Mouse (Mus musculus) right cerebral cortex, adult 18-20 months (tissue): ENCODE measurements at regions not wholly inside any gene's neighbourhood (a gene's known extent, or its start where the extent isn't known, plus 50 kb on each side); places are given as distances from the start of the nearest gene placed in this dataset.
"Not testable (repeated sequence)": the region's sequence is repeated elsewhere in the genome, so short reads cannot be mapped to it uniquely, and the experiment has no call there.

Experiments used
- DNase-seq: peaks from one replicate; pipeline ENCODE4 v3.0.0; 2022; ENCODE audit warnings: mixed read lengths

GRCm38 (mm10) chr17:69563165-69563564 lies 124.0 kb downstream of the Akain1 start:
- peak; percentile 57 for DNase-seq

DNA sequence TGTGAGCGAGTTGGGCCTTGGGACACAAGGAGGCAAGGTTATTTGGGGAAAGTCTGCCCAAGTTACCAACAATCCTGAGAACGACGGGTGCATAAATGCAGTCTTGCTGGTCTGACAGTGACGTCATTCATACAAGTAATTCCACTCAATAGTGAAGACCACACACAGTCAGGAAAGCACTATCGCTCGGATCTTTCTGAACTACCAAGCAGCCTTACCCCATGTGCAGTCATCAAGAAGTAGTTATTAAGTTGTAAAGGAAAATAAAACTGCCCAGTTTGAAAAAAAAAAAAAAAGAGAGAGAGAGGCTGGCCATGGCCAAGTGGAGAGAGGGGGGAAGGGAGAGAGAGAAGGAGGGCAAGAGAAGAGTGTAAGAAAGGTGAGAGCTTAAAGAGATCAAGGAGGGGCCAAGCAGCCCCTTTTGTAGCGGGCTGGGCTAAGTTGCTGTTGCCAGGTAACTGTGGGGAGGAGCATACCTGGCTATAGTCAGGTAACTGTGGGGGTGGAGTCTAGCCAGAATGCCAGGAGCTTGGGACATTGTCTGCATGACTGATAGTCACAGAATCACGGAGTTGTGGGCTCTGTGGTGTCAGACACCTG lies 132.0 kb downstream of the Akain1 start:
- not testable (repeated sequence) for DNase-seq

DNA sequence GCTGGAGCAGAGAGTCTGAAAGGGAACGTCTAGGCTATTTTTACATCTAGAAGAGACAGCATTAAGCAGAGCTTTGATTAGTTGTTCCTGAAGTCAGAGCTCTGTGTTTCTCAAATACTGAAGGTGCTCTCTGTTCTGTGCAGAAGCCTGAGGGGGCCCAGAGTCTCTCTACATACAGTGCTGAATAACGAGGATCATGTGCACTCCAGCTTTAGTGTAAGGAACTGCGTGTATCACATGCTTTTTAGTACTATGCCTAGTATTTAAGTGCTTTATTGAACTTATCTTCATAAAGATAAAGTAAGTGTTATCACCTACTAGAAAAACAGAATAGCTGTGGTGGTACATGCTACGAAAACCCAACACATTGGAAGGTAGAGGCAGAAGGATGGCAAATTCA lies 151.4 kb downstream of the Akain1 start:
- DNase-seq: no peak

GRCm38 (mm10) chr17:69597773-69598295 lies 158.7 kb downstream of the Akain1 start:
- DNase-seq: no peak

DNA sequence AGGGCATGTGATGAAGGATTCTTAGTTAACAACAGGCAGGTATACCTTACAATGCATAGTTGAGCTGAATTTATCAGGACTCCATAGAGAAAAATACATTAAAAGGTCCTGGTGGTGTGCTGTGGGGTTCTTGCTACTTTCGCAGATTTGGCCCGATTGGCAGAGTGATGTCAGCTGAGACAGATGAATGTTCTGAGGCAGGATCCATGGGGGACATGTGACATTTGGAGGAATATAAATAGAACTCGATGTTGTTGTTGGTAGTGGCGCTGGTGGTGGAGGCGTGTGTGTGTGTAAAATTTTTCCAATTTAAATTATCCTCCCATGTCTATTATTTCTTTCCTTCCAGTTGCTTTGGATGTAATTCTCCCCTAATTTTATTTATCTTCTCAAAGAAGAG lies 159.3 kb downstream of the Akain1 start:
- no peak for DNase-seq

DNA sequence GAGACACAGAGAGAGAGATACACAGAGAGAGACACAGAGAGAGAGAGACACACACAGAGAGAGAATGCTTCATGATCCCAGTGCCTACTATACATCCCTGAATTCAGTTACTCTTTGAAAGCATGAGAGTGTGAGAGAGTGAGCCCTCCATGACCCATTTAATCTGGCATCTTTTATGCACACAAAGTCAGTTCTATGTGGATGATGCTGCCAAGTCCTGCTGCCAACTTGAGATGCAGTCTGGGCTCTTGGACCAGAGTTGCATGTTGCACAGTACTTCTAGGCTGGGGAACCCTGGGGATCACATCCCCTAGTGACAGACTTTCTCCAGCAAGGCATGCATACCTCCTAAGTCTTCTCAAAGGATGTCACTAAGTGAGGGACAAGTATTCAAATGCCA lies 164.5 kb downstream of the Akain1 start:
- DNase-seq: no peak

- DNase-seq: peak; percentile 49
Observed at GRCm38 (mm10) chr17:69604698-69605097, 165.6 kb downstream of the Akain1 start.

DNA sequence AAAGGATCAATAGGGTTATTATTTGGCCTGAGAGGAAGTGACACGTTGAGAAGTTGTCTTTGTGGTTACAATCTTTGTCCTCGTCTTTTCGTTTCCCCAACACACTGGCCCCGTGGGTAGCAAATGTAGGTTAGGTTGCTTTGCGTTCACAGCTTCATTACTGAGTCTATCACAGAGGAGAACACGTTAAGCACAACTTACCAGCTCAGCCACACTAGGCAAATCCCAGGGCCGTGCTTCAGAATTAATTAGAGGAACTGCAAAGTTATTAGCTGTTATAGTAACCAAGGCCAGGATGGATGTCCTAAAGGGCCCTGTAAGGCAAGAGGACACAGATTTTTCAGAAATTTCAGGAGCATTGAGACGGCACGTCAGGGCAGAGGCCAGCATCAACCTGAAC lies 166.3 kb downstream of the Akain1 start:
- no peak for DNase-seq

GRCm38 (mm10) chr17:69631411-69631810 lies 192.3 kb downstream of the Akain1 start:
- DNase-seq: no peak

- DNase-seq: not testable (repeated sequence)
Observed at GRCm38 (mm10) chr17:69650496-69650895, 211.4 kb downstream of the Akain1 start.

DNA sequence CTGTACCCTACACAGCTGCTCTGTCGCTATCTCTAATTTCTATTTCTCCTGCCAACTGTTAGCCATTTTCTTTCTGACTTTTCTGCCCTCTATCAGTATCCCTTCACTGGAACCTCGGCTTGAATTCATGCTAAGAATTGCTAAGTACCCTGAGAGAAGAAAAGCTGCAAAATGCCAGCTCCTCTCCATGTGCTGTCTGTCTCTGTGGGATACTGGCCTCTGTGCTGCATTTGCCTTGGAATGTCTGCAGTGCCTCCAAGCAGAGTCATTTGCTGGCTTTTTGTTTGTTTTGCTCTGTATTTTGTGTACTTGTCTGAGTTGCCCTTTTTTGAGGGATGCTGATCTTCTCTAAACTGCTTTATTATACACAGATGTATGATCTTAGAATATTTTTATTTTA lies 215.5 kb downstream of the Akain1 start:
- DNase-seq: no peak

- DNase-seq: peak; percentile 56
Observed at GRCm38 (mm10) chr17:69672530-69672929, 233.4 kb downstream of the Akain1 start.

- DNase-seq: peak; percentile 56
Observed at GRCm38 (mm10) chr17:69683091-69683490, 244.0 kb downstream of the Akain1 start.

- no peak for DNase-seq
Observed at GRCm38 (mm10) chr17:69685625-69686257, 246.6 kb downstream of the Akain1 start.

DNA sequence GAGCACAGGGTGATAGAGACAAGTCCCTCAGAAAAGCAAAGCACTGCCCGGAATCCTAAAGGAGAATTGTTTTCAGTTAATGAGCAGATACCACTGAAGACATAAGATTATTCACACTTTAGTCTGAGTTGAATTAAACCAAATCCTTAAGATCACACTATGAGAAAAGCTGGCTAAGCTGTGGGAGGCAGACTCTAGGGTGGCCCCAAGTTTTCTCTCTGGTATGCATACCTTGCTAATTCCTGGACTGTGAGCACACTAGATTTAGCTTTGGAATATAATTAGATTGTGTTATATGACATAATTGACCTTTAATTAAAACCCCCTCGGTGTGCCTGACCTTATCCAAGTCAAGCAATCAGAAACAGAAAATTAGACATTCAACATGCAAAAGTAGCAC lies 247.3 kb downstream of the Akain1 start:
- DNase-seq: no peak

GRCm38 (mm10) chr17:69695341-69695740 lies 256.2 kb downstream of the Akain1 start:
- DNase-seq: peak; percentile 42

DNA sequence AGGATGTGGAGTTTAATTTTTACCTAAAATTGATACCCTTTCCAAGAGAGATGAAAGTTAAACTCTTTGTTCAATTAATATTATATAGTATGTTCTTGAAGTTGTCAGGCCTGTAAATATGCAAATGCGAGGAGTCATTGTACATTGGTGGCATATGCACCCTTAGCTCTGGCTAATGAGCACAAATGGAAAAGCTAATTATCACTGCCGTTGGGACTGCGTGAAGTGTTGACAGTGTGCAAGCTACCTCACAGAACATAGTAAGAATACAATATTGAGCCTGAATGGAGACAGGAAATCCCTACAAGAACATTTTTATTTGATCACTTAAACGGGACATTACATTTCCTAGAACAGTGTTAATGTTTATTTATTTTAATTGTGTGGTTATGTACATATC lies 241.5 kb upstream of the Dlgap1 start:
- no peak for DNase-seq

GRCm38 (mm10) chr17:69732981-69733380 lies 235.9 kb upstream of the Dlgap1 start:
- peak; percentile 7 for DNase-seq

DNA sequence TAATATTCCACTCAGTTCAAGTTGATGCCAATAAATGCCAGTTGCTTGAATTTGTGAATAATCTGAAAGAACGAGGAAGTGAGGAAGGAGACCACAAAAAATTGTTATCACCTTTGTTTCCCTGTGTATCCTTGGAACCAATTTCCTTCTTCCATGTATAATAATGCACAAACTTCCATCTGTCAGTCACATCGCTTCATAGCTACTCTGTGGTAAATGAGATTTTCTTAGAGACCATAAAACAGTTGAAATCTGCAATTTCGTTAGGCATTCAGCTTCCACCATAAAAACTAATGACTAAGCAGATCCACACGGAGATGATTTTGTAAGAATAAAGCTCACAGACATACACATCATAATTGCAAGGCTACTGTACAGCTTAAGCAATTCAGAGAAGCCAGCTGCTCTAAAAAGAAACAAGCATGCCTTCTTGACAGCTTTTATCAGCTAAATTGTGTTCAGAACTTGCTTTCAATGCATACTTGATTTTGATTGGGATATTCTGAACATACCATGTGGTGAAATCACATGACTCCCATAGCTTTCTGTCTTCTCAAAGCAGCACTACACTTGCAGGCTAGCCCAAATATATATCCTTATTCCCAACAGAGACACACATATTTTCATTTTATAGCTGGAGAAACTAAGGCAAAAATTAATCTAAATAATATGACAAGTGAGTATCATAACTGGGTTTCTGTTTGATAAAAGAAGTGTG lies 232.3 kb upstream of the Dlgap1 start:
- no peak for DNase-seq

- DNase-seq: peak; percentile 77
Observed at GRCm38 (mm10) chr17:69769002-69769421, 199.9 kb upstream of the Dlgap1 start.

DNA sequence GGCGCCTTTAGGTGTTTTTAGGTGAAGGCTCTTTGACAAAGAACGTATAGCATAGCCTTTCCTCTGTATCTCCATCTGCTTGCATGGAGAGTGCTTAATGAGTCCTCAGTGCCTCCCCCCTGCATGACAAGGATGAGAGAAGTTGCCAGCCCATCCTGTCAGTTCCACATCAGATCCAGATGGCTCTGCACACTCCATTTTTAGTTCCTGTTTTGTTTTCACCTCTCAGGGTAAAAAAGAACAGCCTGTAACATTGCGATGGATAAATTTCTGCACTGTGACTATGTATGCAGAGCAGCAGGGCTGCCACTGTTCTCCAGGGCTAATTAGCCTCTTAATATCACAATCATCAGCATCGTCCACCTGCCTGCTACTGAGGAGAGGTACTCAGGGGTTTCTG lies 198.8 kb upstream of the Dlgap1 start:
- peak; percentile 81 for DNase-seq

- no peak for DNase-seq
Observed at GRCm38 (mm10) chr17:69781201-69781600, 187.7 kb upstream of the Dlgap1 start.

DNA sequence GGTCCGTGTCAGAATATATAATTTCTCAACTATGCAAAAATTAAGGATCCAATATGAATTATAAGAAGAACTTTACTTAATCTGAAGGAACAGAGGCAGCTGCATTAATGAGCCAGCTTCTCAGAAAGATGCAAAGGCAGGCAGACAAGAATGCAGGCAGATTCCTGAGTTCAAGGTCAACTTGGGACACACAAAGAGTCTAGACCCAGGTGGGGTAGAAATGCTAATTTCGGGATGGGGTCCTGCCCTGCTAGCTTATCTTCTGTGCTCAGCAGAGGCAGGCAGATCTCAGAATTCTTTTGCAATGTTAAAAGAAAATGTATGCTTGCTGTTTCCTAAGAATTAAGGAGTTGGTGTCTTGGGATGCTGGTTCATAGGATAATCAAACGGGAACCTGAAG lies 181.9 kb upstream of the Dlgap1 start:
- DNase-seq: no peak

- peak; percentile 5 for DNase-seq
Observed at GRCm38 (mm10) chr17:69821473-69821872, 147.4 kb upstream of the Dlgap1 start.
